Comparison of ENCODE assay signal across 34 mouse cellular contexts in genomic region chr14:62437806-62438205, GRCm38 (mm10). TPM values are rescaled to one million over a fixed set of nuclear protein-coding genes. Genes with fewer than 3 reads are reported as not detected.
"Had no signal": no experiment of that assay in that cellular context is flagged by ENCODE, and none has a peak within 500 bp of the region (broad histone marks: within the 10 kb centered on the region; RNA-seq: fewer than 3 reads in every experiment).

No protein-coding gene starts in this region.

- ATAC-seq: forebrain, embryonic 13.5 days; forebrain, embryonic 14.5 days; forebrain, embryonic 15.5 days; forebrain, embryonic 16.5 days; forebrain, postnatal 0 days had no signal

- H3K9ac ChIP-seq: embryonic facial prominence, embryonic 12.5 days; embryonic facial prominence, embryonic 13.5 days; embryonic facial prominence, embryonic 15.5 days; forebrain, embryonic 12.5 days; forebrain, embryonic 13.5 days; forebrain, embryonic 15.5 days; forebrain, postnatal 0 days had no signal

- DNase-seq: cerebellum, adult 18-20 months; cerebellum, adult 2 months; cerebellum, adult 8-10 months; cerebellum, adult 9-10 months; cerebellum, adult 9-11 months; cerebellum, postnatal 10 days; cerebellum, postnatal 14 days; cerebellum, postnatal 25 days; cerebellum, postnatal 36 days; embryo, embryonic 11 days; forebrain, postnatal 0 days; gastrocnemius, adult 2 months; gastrocnemius, postnatal 10 days; gastrocnemius, postnatal 14 days; gastrocnemius, postnatal 25 days; gastrocnemius, postnatal 36 days; heart, adult 18-20 months had no signal

- H3K27ac ChIP-seq: embryonic facial prominence, embryonic 10.5 days; embryonic facial prominence, embryonic 12.5 days; embryonic facial prominence, embryonic 13.5 days; embryonic facial prominence, embryonic 15.5 days; forebrain, embryonic 10.5 days; forebrain, embryonic 12.5 days; forebrain, embryonic 13.5 days; forebrain, embryonic 15.5 days; gastrocnemius, adult 2 months had no signal

- H3K9me3 ChIP-seq: embryonic facial prominence, embryonic 10.5 days; embryonic facial prominence, embryonic 12.5 days; embryonic facial prominence, embryonic 13.5 days; embryonic facial prominence, embryonic 15.5 days; forebrain, embryonic 10.5 days; forebrain, embryonic 12.5 days; forebrain, embryonic 13.5 days; forebrain, embryonic 15.5 days had no signal

- H3K4me1 ChIP-seq: embryonic facial prominence, embryonic 10.5 days; embryonic facial prominence, embryonic 12.5 days; embryonic facial prominence, embryonic 13.5 days; embryonic facial prominence, embryonic 15.5 days; forebrain, embryonic 10.5 days; forebrain, embryonic 12.5 days; forebrain, embryonic 13.5 days; forebrain, embryonic 15.5 days had no signal

- H3K36me3 ChIP-seq: embryonic facial prominence, embryonic 10.5 days; embryonic facial prominence, embryonic 12.5 days; embryonic facial prominence, embryonic 13.5 days; embryonic facial prominence, embryonic 15.5 days; forebrain, embryonic 10.5 days; forebrain, embryonic 12.5 days; forebrain, embryonic 15.5 days had no signal

- H3K4me3 ChIP-seq: embryonic facial prominence, embryonic 10.5 days; embryonic facial prominence, embryonic 12.5 days; embryonic facial prominence, embryonic 13.5 days; embryonic facial prominence, embryonic 15.5 days; erythroblast, embryonic 14.5 days; forebrain, embryonic 10.5 days; forebrain, embryonic 12.5 days; forebrain, embryonic 13.5 days; forebrain, embryonic 15.5 days; gastrocnemius, adult 2 months had no signal

- H3K4me2 ChIP-seq: embryonic facial prominence, embryonic 12.5 days; embryonic facial prominence, embryonic 13.5 days; embryonic facial prominence, embryonic 15.5 days; forebrain, embryonic 12.5 days; forebrain, embryonic 13.5 days; forebrain, embryonic 15.5 days had no signal

- H3K27me3 ChIP-seq: embryonic facial prominence, embryonic 12.5 days; embryonic facial prominence, embryonic 13.5 days; embryonic facial prominence, embryonic 15.5 days; forebrain, embryonic 12.5 days; forebrain, embryonic 13.5 days; forebrain, embryonic 15.5 days had no signal

RNA-seq across cellular contexts. Expression of gene Gucy1b2, which starts 18.3 kb away (rescaled TPM):
- total RNA-seq: common myeloid progenitor, adult 5-6 weeks; gastrocnemius, adult 18-20 months; gastrocnemius, adult 2 months; gastrocnemius, adult 8-10 months; gastrocnemius, postnatal 10 days; gastrocnemius, postnatal 14 days; gastrocnemius, postnatal 25 days; gastrocnemius, postnatal 36 days; granulocyte monocyte progenitor cell, adult 5-6 weeks had no signal
- polyA plus RNA-seq: embryonic facial prominence, embryonic 10.5 days; embryonic facial prominence, embryonic 11.5 days; erythroblast, embryonic 14.5 days; gonadal fat pad, adult 2 months had no signal
